Mouse (Mus musculus) left cerebral cortex, postnatal 4 days (tissue): ENCODE measurements around the gene Clip4. TPM values are rescaled to one million over a fixed set of nuclear protein-coding genes. Genes with fewer than 3 reads are reported as not detected.
"Not testable (repeated sequence)": the region's sequence is repeated elsewhere in the genome, so short reads cannot be mapped to it uniquely, and the experiment has no call there.

Source experiments
- DNase-seq: peaks from one replicate; pipeline ENCODE4 v3.0.0-alpha.2; 2022
- intact Hi-C: fragments of 180-260 bp; cut with DNase I; formaldehyde crosslinking; loops from one replicate; pipeline ENCODE4 v1.15.1; 2025
- total RNA-seq, 2 experiments: library from RNA; stranded (reverse); gene quantifications; 2 replicates each; pipeline ENCODE4 v1.2.3; 2021

Clip4 gene
- 10 to 100 TPM; 33.2 to 36.7 TPM for total RNA-seq

DNA sequence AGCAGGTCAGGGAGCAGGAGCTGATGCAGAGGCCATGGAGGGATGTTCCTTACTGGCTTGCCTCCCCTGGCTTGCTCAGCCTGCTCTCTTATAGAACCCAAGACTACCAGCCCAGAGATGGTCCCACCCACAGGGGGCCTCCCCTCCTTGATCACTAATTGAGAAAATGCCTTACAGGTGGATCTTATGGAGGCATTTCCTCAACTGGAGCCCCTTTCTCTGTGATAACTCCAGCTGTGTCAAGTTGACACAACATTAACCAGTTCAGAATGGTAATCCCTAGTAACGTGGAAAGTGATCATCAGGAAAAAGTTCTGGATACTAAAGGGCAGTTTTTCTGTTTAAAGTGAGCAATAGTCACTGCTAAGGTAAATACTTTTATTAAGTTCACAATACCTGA, at the start of gene Clip4:
Gene Clip4 (plus strand): TSS at position 301 of the 400 bp plus-strand sequence.
- intact Hi-C loops = not testable (repeated sequence)

GRCm38 (mm10) chr17:71720434-71720833, 47.8 kb upstream of the Clip4 start:
- intact Hi-C loops = no loop called here
- DNase-seq = peak; percentile 65

More for the DNA sequence above, at the start of gene Clip4:
- not testable (repeated sequence) for DNase-seq

GRCm38 (mm10) chr17:71721019-71721418, 47.3 kb upstream of the Clip4 start:
- intact Hi-C loops = no loop called here
- no peak for DNase-seq

DNA sequence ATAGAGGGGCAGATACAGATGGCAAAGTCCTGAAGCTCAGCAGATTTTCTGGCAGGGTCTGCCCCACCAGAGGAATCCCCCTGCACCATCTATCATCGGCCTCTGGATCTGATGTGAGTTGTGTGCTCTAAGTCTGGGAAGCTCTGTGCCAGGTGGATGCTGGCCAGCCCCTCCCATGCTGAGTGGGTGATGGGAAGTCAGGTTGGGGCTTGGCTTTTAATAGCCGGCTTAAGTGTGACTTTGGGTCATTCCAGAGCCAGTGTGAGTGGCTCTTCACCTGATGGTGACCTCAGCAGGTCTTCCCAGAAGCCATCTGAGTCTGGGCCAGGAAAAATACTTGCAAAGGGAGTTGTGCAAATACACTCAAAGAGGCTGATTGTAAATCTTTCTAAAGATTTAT, 37.6 kb upstream of the Clip4 start:
- intact Hi-C loops = no loop called here
- DNase-seq = peak; percentile 73

- no peak for DNase-seq
- intact Hi-C loops = no loop called here
Measured at GRCm38 (mm10) chr17:71736442-71736841, 31.8 kb upstream of the Clip4 start.

- DNase-seq = no peak
- intact Hi-C loops = no loop called here
Measured at GRCm38 (mm10) chr17:71742156-71742555, 26.1 kb upstream of the Clip4 start.

GRCm38 (mm10) chr17:71742935-71743334, 25.3 kb upstream of the Clip4 start:
- intact Hi-C loops = no loop called here
- no peak for DNase-seq

DNA sequence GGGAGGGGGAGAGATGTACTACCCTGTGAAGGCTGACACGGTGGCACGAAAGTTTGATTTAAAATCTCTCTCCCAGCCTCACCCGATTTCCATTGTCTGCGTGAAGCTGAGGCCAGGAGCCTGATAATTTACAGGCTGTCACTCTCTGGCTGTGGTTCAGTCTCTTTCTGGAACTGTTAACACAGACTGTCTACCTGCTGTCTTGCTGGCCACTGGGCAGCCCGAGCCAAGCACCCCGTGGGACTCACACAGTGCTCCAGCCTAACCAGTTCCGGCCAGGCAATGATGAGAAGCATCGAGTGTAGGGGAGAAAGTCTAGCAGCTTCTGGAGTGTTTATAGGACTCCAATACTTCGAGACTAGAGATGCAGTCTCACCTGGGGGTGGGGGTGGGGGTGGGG, 22.2 kb upstream of the Clip4 start:
- intact Hi-C loops = no loop called here
- peak; percentile 62 for DNase-seq

- DNase-seq = no peak
- intact Hi-C loops = no loop called here
Measured at GRCm38 (mm10) chr17:71747561-71747960, 20.7 kb upstream of the Clip4 start.

DNA sequence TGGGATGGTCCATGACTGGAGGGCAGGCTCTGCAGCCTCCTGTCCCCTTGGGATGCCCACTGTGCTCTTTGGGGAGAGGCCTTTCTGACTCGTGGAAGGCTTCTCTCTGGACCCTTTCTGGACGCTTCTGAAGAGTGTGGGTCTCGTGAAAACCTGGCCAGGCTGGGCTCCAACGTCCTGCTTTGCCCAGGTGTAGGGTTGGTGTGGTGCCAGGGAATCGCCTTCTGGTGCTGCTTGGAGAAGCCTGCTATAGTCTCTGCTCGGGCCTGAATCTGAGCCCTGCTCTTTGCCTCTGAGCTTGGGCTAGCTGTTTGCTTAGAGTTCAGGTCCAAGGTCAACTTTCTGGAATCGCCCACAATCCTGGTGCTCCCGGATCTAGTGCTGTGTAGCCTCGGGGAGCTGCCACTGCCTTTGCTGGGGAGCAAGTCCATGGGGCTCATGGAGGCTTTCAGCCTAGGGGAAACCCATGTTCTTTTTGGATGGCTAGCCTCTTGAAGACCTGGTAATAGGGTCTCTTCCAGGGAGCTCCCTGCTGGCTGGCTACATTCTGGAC, 18.6 kb upstream of the Clip4 start:
- DNase-seq = peak; percentile 50
- intact Hi-C loops = no loop called here

DNA sequence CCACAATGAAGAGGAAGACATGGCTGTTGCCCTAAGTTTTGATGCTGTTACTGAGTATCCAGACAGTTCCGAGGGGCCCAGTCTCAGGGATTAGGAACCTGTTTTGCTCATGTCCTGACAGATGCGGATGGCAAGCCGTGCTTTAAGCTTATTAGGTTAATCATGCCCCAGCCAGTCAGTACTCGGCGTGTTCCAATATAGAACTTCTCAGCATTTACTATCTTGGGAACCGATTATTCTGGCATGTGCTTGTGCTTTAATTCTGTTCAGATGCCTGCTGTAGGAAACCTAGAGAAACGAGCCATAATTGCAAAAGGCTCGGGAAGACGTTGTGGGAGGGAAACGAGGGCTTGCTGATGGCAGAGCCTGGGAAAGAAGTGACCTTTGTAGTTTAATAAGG, 15.4 kb upstream of the Clip4 start, which contains the start of gene Pcare:
Gene Pcare (minus strand): TSS at position 64 of the 400 bp plus-strand sequence.
- DNase-seq = no peak
- intact Hi-C loops = no loop called here

GRCm38 (mm10) chr17:71760536-71760935, 7.7 kb upstream of the Clip4 start:
- DNase-seq = no peak
- intact Hi-C loops = no loop called here

- intact Hi-C loops = no loop called here
- no peak for DNase-seq
Measured at GRCm38 (mm10) chr17:71769564-71769963, 1.3 kb downstream of the Clip4 start.

DNA sequence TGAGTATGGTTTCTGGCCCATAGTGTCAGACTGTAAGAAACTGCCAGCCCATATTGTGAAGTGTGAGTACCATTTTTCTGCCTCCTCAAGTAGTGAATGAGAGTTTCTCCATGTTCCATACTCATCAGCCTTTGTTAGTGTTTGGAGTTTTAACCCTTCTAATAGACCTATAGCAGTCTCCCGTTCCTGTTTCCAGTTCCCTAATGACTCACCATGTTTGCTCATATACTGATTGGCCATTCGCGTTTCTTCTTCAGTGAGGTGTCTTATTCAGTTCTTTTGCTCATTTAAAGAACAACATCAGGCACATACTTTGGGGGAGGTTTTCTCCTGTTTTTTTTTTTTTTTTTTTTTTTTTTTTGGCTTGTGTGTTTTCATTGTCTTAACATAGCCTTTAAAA, 2.4 kb downstream of the Clip4 start:
- no peak for DNase-seq
- intact Hi-C loops = no loop called here

DNA sequence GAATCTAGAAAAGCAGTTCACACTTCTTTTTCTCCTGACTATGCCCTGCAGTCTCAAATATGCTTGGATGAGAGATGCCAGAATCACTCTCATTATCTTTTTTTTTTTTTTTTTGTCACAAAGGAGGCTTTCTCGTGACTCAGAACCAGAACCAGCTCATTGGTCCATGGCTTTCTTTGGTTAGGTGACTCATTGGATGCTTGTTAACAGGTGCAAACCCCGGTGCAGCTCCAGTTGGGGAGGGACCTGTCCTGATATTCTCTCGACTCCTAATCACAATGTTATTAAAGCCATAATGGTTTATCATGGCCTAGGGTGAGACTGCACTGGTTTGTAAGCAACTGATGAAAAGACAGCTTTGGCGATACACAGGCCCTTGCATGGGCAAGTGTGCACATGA, 5.9 kb downstream of the Clip4 start:
- DNase-seq = no peak
- intact Hi-C loops = no loop called here

GRCm38 (mm10) chr17:71775279-71775678, 7.0 kb downstream of the Clip4 start:
- intact Hi-C loops = no loop called here
- DNase-seq = no peak

DNA sequence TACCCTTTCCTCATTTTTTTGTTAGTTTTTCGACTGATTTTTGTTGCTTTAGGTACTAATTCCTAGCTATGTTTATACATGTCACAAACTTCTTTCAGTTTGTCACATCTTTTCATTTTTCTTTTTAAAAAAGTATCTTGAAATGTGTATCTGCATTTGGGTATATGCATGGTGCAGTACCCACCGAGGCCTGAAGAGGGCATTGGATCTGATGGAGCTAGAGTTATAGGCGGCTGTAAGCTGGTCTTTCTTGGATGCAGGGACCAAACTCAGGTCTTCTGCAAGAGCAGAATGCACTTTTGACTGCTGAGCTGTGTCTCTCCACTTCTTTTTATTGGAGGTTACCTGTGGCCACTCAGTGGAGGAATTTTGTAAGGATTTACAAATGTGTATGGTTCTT, 10.4 kb downstream of the Clip4 start:
- intact Hi-C loops = no loop called here
- DNase-seq = no peak

DNA sequence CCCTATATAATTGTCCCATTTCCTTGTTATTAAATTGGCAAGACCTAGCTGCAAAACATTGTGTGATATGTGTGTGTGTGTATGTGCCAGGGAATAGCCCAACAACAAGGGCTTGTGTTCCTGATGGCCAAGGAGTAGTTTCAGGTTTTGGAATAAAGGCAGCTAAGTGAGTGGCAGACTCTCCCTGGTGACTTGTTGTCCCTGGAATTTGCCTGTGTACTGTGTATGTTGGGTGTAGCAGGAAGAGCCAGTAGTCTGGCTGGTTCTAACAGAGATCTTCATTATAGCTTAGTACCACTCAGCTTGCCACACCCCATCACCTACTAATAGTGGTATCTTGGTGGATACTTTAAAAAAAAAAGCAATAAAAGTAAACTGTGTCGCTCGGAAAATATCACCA, 12.2 kb downstream of the Clip4 start:
- intact Hi-C loops = loop anchor here (5.0 kb wide), 1 partner anchor 113 kb away; no protein-coding TSS in a partner anchor

GRCm38 (mm10) chr17:71780945-71781344, 12.7 kb downstream of the Clip4 start:
- DNase-seq = peak; percentile 17
- intact Hi-C loops = loop anchor here (5.0 kb wide), 1 partner anchor 114 kb away; no protein-coding TSS in a partner anchor

More for the DNA sequence above, 12.2 kb downstream of the Clip4 start:
- DNase-seq = no peak

DNA sequence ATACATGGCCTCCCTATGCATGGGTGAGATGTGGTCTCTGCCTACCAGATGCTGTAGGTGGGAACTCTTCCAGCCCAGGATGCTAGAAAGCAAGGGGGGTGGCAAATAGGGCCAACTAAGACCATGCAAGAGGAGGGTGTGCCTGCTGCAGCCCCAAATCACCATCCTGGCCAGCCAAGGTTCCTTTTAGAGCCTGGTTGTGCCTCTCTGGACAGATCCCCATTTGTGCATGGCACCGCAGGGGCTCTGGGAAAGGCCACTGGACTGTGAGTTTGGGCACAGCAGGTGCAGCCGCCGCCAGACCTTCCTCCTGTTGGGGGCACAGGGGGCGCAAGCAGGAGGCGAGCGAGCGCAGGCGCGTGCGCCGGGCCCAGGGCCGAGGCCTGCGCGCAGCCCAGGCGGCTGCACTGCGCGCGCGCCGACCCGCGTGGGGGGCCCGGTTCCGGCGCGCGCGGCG, 14.0 kb downstream of the Clip4 start:
- intact Hi-C loops = loop anchor here (5.0 kb wide), 1 partner anchor 115 kb away; no protein-coding TSS in a partner anchor
- DNase-seq = peak; percentile 64

DNA sequence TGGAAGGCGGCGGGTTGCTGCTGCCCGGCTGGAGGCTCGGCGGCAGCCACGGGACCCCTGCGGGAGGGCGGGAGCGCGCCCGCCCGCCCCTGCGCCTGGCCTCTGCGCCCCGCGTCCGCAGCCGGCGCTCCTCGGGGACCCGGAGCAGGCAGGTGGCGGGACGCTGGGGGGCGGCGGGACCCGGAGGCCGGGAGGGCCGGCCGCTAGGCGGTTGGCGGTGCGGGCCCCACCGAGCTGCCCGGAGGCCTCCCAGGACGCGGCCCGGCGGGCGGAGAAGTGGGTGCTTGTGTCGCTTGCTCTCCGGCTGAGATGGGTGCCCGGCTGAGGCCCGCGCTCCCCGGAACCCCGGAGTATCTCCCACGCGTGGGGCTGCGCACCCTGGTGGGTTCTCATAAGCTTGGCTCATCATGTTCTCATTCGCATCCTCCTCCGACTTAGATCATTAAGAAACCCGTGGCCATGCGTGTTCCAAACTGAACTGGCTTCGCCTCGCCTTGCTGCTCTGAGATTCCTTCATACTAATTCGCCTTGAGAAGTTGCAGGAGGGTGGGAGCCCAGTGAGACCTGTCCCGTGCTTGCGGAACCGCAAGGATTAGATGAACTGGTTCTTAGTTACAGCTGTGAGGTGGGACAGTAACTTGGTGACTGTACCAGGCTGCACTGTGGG, 14.6 kb downstream of the Clip4 start:
- intact Hi-C loops = loop anchor here (5.0 kb wide), 1 partner anchor 116 kb away; no protein-coding TSS in a partner anchor
- DNase-seq = peak; percentile 23

- DNase-seq = peak; percentile 21
- intact Hi-C loops = loop anchor here (5.0 kb wide), 1 partner anchor 116 kb away; no protein-coding TSS in a partner anchor
Measured at GRCm38 (mm10) chr17:71783366-71783735, 15.1 kb downstream of the Clip4 start.
